Mouse (Mus musculus): Measurements from ENCODE around the gene Pnpla2.

DNA sequence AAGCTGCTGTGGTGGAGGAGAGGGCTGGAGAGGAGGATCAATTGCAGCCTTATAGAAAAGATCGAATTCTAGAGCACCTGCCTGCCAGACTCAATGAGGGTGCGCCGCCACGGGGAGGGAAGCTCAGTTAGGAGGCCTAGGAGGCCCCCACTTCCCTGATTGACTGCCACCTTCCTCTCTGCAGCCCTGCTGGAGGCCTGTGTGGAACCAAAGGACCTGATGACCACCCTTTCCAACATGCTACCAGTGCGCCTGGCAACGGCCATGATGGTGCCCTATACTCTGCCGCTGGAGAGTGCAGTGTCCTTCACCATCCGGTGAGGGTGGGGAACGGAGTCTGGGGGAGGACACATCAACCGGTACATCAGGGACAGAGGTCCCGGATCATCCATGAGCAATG, 3.7 kb downstream of the Pnpla2 start:
- TF ChIP-seq CTCF (IDR thresholded peaks at IDR 0.05; ENCODE audit: borderline replicate concordance, insufficient read depth, low read length) (no peak), POLR2A (IDR thresholded peaks at IDR 0.05; ENCODE audit: low read depth, low read length) (no peak)
